Mouse (Mus musculus): ENCODE data around the gene Usp5. TPM values are rescaled to one million over a fixed set of nuclear protein-coding genes. Genes with fewer than 3 reads are reported as not detected.
"Not testable (repeated sequence)": the region's sequence is repeated elsewhere in the genome, so short reads cannot be mapped to it uniquely, and the experiment has no call there.

The Usp5 gene
- polyA plus RNA-seq, 1 experiment: 61.7 TPM

DNA sequence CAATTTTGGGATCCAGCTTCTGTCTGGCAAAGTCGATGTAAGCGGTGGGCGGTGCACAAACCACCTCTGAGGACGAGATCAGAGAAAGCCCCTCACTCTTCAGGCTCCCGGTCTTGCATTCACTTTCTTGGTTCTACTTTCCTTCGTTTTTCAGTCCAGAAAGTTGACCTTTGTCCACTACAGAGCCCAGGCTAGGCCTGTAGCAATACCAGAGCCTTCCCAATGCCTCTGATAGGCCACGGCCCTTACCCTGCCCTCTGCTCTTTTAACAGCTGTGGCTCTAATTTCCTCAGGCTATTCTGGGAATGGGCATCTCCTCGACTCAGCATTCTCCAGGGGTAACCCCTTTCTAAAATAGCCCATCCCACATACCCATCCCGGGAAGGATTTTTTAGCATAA is 16.4 kb downstream of the Usp5 start:
- Histone ChIP-seq H3K4me1 (peaks cover 78% of the 10 kb centered on the region), H3K36me3 (replicated peaks; ENCODE audit: low read length) (peaks cover 69% of the 10 kb centered on the region), H3K27me3 (replicated peaks) (no peaks in the 10 kb centered on the region), H3K4me3 (replicated peaks) (peak overlapping the region; percentile 98), H3K9me3 (no peaks in the 10 kb centered on the region)
- TF ChIP-seq GATA1 (IDR thresholded peaks at IDR 0.05; ENCODE audit: borderline replicate concordance, low read length): no peak
- TF ChIP-seq FLI1 (IDR thresholded peaks at IDR 0.05; ENCODE audit: low read length): no peak

DNA sequence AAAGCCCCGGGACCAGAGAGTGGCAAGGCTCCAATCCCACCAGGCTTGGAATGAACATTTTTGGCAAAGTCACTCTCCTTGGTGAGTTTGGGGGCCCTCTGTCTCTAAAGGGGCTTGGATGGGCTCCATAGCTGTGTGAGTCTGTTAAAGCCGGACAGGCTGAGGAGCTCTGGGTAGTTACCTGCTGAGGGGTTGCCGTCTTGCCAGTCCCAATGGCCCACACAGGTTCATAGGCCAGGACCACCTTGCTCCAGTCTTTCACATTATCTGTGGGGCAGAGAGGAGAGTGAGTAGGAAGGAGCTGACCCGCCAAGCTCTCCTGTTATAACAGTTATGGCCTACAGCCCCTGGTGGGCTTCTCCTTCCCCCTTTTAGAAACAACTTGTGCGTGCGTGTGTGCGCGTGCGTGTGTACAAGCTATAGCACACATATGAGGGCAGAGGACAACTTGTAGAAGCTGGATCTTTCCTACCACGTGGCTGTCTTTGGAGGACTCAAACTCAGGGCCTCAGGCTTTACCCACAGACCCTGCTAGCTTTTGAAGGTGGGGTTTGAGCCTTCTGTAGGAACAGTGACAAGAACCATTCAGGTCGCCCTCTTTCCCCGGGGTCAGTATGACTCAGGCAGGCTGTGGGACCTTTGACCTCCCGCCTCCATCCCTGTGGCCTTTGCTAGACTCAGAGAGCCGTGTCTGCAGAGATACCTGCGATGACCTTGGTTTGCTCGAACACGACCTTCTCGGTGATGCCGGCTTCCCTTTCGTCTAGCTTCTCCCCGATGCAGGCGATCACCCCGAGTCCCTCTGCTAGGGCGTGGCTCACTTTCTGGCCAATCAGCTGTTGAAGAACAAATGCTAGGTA is 17.4 kb downstream of the Usp5 start:
- Histone ChIP-seq H3K4me3 (replicated peaks) (peak overlapping the region; percentile 98), H3K36me3 (replicated peaks; ENCODE audit: low read length) (peaks cover 60% of the 10 kb centered on the region), H3K4me1 (peaks cover 76% of the 10 kb centered on the region), H3K27me3 (replicated peaks) (no peaks in the 10 kb centered on the region), H3K9me3 (no peaks in the 10 kb centered on the region)
- TF ChIP-seq FLI1 (IDR thresholded peaks at IDR 0.05; ENCODE audit: low read length): no peak
- no peak for TF ChIP-seq GATA1 (IDR thresholded peaks at IDR 0.05; ENCODE audit: borderline replicate concordance, low read length)

DNA sequence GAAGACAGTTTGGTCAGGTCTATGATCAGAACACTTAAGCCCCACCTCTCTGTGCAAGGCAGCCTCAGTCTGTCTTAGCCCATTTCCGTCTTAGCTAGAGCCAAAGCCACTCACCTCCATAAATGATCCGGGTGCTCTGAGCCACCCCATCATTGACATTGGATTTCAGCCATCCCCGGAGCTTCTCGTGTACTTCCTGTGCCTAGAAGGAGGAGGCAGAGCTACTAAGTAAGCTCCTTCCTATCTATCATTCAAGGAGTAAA is 17.9 kb downstream of the Usp5 start:
- Histone ChIP-seq H3K4me1 (peaks cover 80% of the 10 kb centered on the region), H3K9me3 (no peaks in the 10 kb centered on the region), H3K36me3 (replicated peaks; ENCODE audit: low read length) (peaks cover 54% of the 10 kb centered on the region), H3K27me3 (replicated peaks) (no peaks in the 10 kb centered on the region), H3K4me3 (replicated peaks) (peak overlapping the region; percentile 76)
- no peak for TF ChIP-seq GATA1 (IDR thresholded peaks at IDR 0.05; ENCODE audit: borderline replicate concordance, low read length)

DNA sequence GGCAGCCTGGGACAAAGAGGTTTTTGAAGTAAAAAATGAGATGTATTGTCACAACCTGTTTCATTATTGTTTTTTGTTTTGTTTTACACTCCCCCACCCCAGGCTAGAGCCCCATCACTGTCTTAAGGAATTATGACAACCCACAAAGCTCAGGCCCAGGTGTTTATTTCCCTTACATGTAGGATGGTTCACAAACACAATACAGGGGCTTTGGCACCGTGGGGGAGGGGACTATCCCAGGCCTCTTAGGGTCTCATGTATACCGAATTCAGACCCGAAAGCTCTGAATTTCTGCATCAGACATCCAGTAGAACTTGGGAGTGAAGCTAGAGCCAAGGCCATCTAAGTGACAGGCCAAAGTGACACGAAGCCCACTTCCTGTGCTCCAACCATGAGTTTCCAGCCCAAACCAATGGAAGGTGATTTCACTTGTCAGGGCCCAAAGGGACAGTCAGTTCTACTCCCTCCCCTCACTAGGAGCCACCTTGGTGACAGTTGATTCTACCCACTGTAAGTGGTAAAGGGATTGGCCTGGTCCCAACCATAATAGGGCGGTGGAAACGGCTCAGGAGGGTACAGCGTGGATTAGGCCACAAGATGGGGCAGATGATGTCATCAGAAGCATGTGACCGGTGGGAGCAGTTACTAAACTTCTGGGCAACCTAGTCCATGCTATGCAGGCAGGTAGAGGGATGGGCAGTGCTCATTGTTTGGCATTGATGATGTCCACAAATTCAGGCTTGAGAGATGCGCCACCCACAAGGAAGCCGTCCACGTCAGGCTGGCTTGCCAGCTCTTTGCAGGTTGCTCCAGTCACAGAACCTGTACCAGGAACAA is 18.5 kb downstream of the Usp5 start:
- Histone ChIP-seq H3K36me3 (replicated peaks; ENCODE audit: low read length) (peaks cover 49% of the 10 kb centered on the region), H3K4me3 (replicated peaks) (peak overlapping the region; percentile 76), H3K4me1 (peaks cover 86% of the 10 kb centered on the region)
- H3K27me3 ChIP-seq (replicated peaks); H3K9me3 ChIP-seq: not testable (repeated sequence)

- no peak for TF ChIP-seq FLI1 (IDR thresholded peaks at IDR 0.05; ENCODE audit: low read length)
- no peak for TF ChIP-seq GATA1 (IDR thresholded peaks at IDR 0.05; ENCODE audit: borderline replicate concordance, low read length)
- no peaks in the 10 kb centered on the region for H3K9me3 ChIP-seq
- H3K4me1 ChIP-seq: peaks cover 91% of the 10 kb centered on the region
- peak overlapping the region; percentile 95 for H3K4me3 ChIP-seq (replicated peaks)
- H3K27me3 ChIP-seq (replicated peaks): no peaks in the 10 kb centered on the region
- peaks cover 40% of the 10 kb centered on the region for H3K36me3 ChIP-seq (replicated peaks; ENCODE audit: low read length)
Observed at GRCm38 (mm10) chr6:124809775-124810538, 19.3 kb downstream of the Usp5 start.

DNA sequence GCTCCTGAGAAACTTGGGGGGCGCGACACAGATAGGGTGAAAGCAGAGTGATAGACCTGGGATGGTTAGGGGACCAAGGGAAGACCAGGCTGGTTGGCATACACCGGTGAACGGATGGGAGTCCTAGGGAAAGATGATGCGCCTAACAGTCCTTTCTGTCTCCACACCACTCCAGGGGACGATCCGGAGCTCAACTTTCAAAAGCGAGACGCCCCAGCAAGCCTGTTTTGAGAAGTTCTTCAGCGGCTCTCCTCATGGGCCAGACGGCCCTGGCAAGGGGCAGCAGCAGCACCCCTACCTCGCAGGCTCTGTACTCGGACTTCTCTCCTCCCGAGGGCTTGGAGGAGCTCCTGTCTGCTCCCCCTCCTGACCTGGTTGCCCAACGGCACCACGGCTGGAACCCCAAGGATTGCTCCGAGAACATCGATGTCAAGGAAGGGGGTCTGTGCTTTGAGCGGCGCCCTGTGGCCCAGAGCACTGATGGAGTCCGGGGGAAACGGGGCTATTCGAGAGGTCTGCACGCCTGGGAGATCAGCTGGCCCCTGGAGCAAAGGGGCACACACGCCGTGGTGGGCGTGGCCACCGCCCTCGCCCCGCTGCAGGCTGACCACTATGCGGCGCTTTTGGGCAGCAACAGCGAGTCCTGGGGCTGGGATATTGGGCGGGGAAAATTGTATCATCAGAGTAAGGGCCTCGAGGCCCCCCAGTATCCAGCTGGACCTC is 20.1 kb downstream of the Usp5 start:
- H3K36me3 ChIP-seq (replicated peaks; ENCODE audit: low read length): peaks cover 34% of the 10 kb centered on the region
- no peaks in the 10 kb centered on the region for H3K9me3 ChIP-seq
- peak overlapping the region; percentile 95 for H3K4me3 ChIP-seq (replicated peaks)
- H3K27me3 ChIP-seq (replicated peaks): no peaks in the 10 kb centered on the region
- no peak for TF ChIP-seq FLI1 (IDR thresholded peaks at IDR 0.05; ENCODE audit: low read length)
- no peak for TF ChIP-seq GATA1 (IDR thresholded peaks at IDR 0.05; ENCODE audit: borderline replicate concordance, low read length)
- peaks cover 86% of the 10 kb centered on the region for H3K4me1 ChIP-seq

- peaks cover 83% of the 10 kb centered on the region for H3K4me1 ChIP-seq
- no peak for TF ChIP-seq FLI1 (IDR thresholded peaks at IDR 0.05; ENCODE audit: low read length)
- no peak for TF ChIP-seq GATA1 (IDR thresholded peaks at IDR 0.05; ENCODE audit: borderline replicate concordance, low read length)
- H3K4me3 ChIP-seq (replicated peaks): peak within 1 kb of the TSS; percentile 95
- H3K9me3 ChIP-seq: no peaks in the 10 kb centered on the region
- no peaks in the 10 kb centered on the region for H3K27me3 ChIP-seq (replicated peaks)
- peaks cover 34% of the 10 kb centered on the region for H3K36me3 ChIP-seq (replicated peaks; ENCODE audit: low read length)
Observed at GRCm38 (mm10) chr6:124808358-124809012, 20.8 kb downstream of the Usp5 start, which contains the start of gene Spsb2. TSS of gene Spsb2 (plus strand) at chr6:124808661.

DNA sequence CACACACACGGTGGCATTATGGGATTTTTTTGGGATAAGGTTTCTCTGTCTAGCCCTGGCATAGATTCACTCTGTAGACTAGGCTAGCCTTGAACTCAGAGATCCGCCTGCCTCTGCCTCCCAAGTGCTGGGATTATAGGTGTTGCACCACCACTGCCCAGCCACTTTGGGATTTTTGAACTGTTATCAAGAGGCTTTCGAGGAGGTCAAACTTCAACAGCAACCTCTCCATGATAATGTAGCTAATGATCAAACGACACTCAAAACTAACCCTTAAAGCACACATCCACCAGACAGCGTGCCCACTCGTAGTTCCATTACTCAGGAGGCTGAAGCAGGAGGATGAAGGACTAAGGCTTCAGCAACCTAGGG is 21.3 kb downstream of the Usp5 start:
- peaks cover 81% of the 10 kb centered on the region for H3K4me1 ChIP-seq

DNA sequence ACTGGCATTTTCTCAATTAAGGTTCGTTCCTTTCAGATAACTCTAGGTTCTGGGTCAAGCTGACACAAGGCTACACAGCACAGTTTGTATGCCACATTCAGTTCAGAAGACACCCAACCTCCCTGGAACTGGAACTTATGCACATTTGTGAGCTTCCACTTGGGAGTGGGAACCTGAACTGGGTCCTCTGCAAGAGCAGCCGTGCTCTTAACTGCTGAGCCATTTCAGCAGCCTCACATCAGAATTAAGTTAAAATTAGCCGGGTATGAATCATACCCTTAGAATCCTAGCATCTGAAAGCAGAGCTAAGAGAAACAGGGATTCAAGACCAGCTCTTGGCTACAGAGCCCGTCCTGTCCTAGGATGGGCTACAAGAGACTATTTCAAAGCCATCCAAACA is 21.9 kb downstream of the Usp5 start:
- no peak overlapping the region for H3K4me3 ChIP-seq (replicated peaks)
- TF ChIP-seq FLI1 (IDR thresholded peaks at IDR 0.05; ENCODE audit: low read length) (no peak), GATA1 (IDR thresholded peaks at IDR 0.05; ENCODE audit: borderline replicate concordance, low read length) (no peak)
- H3K27me3 ChIP-seq (replicated peaks): no peaks in the 10 kb centered on the region
- H3K36me3 ChIP-seq (replicated peaks; ENCODE audit: low read length): peaks cover 26% of the 10 kb centered on the region
- no peaks in the 10 kb centered on the region for H3K9me3 ChIP-seq
- H3K4me1 ChIP-seq: peaks cover 75% of the 10 kb centered on the region

More for the DNA sequence above, 21.3 kb downstream of the Usp5 start:
- TF ChIP-seq GATA1 (IDR thresholded peaks at IDR 0.05; ENCODE audit: borderline replicate concordance, low read length): no peak
- H3K36me3 ChIP-seq (replicated peaks; ENCODE audit: low read length): peaks cover 33% of the 10 kb centered on the region
- peak overlapping the region; percentile 95 for H3K4me3 ChIP-seq (replicated peaks)
- H3K27me3 ChIP-seq (replicated peaks): no peaks in the 10 kb centered on the region
- H3K9me3 ChIP-seq: no peaks in the 10 kb centered on the region
